Mouse (Mus musculus) heart, postnatal 0 days (tissue): ENCODE measurements around the gene Thy1. TPM values are rescaled to one million over a fixed set of nuclear protein-coding genes. Genes with fewer than 3 reads are reported as not detected.
A peak's percentile ranks its signal among the peaks of the same experiment; 100 is the strongest.

Source experiments
- ATAC-seq: fragments of 200-750 bp; cut with Nextera tagmentation; 2 replicates; pipeline ENCODE4 v1.8.0; 2017; ENCODE audit warnings: low read depth, moderate number of reproducible peaks, moderate library complexity; ENCODE audit not compliant: insufficient read depth
- DNase-seq: peaks from one replicate; pipeline ENCODE4 v3.0.0-alpha.2; 2016; ENCODE audit warnings: low spot score
- H3K27ac ChIP-seq: fragments of 300-500 bp; sonication (generic); 2 replicates; pipeline ENCODE4 v1.5.1; 2014; ENCODE audit warnings: low read depth, mild to moderate bottlenecking
- H3K27me3 ChIP-seq: fragments of 300-500 bp; sonication (generic); 2 replicates; pipeline ENCODE4 v1.6.1; 2014; ENCODE audit warnings: low read length, mixed read lengths; ENCODE audit not compliant: control insufficient read depth, insufficient read depth
- H3K36me3 ChIP-seq: fragments of 300-500 bp; sonication (generic); replicated peaks from 2 replicates; pipeline ENCODE4 v1.6.1; 2014; ENCODE audit warnings: low read length, mixed read lengths; ENCODE audit not compliant: control insufficient read depth, insufficient read depth
- H3K4me1 ChIP-seq: fragments of 300-500 bp; sonication (generic); 2 replicates; pipeline ENCODE4 v1.6.1; 2014; ENCODE audit warnings: antibody characterized with exemption; ENCODE audit not compliant: control insufficient read depth, insufficient read depth
- H3K4me2 ChIP-seq: fragments of 300-500 bp; sonication (generic); 2 replicates; pipeline ENCODE4 v1.6.1; 2014; ENCODE audit warnings: low read depth, mild to moderate bottlenecking, low read length, moderate library complexity
- H3K4me3 ChIP-seq: fragments of 300-500 bp; sonication (generic); 2 replicates; pipeline ENCODE4 v1.5.1; 2014; ENCODE audit warnings: low read depth, low read length
- H3K9ac ChIP-seq: fragments of 300-500 bp; sonication (generic); replicated peaks from 2 replicates; pipeline ENCODE4 v1.6.1; 2014; ENCODE audit warnings: low read depth, low read length, mixed read lengths
- H3K9me3 ChIP-seq: fragments of 300-500 bp; sonication (generic); replicated peaks from 2 replicates; pipeline ENCODE4 v1.6.1; 2016; ENCODE audit warnings: low read length; ENCODE audit not compliant: control insufficient read depth
- CTCF ChIP-seq: IDR thresholded peaks from 2 replicates; pipeline ENCODE4 v1.5.1; 2016; ENCODE audit warnings: antibody characterized with exemption, control low read depth, low read depth
- EP300 ChIP-seq: IDR thresholded peaks from 2 replicates; pipeline ENCODE4 v1.6.1; 2016; ENCODE audit warnings: antibody characterized with exemption, low read depth
- WGBS: fragments of 180-500 bp; shearing (Covaris S2); extraction: QIAGEN DNeasy Blood & Tissue Kit; methylation state at CpG from one replicate; pipeline ENCODE4 v1.1.7; 2014; 5-methylcytosine and 5-hydroxymethylcytosine counted together
- polyA plus RNA-seq: library from polyadenylated mRNA; unstranded; fragments of >200 nt; fragmentation: Nextera tagmentation; extraction: Ambion mirVana; gene quantifications from 2 replicates; pipeline ENCODE4 v1.2.1, GENCODE M21; 2015
- total RNA-seq: library from RNA; depleted of rRNA; stranded (reverse); fragments of >200 nt; gene quantifications from 2 replicates; pipeline ENCODE4 v1.2.3, GENCODE M21; 2014; ENCODE audit warnings: low replicate concordance; rRNA removed

Gene Thy1
- total and polyA plus RNA-seq, 2 experiments from 2014 or later = 3.6 to 6.3 TPM

GRCm38 (mm10) chr9:44093612-44094503 is 50.7 kb downstream of the Thy1 start:
- Histone ChIP-seq H3K4me3 (no peak overlapping the region), H3K9ac (no peak overlapping the region), H3K27ac (peak overlapping the region; percentile 57; the same call in 1 of the 2 replicates), H3K27me3 (no peaks in the 10 kb centered on the region), H3K36me3 (peaks cover 60% of the 10 kb centered on the region), H3K4me2 (no peak overlapping the region), H3K9me3 (no peaks in the 10 kb centered on the region), H3K4me1 (peaks cover 20% of the 10 kb centered on the region)
- peak; percentile 66 for DNase-seq
- TF ChIP-seq CTCF (peak; percentile 80), EP300 (no peak)
- 36% methylated on average over 24 of the region's 24 CpGs for WGBS
- ATAC-seq = peak; percentile 71

DNA sequence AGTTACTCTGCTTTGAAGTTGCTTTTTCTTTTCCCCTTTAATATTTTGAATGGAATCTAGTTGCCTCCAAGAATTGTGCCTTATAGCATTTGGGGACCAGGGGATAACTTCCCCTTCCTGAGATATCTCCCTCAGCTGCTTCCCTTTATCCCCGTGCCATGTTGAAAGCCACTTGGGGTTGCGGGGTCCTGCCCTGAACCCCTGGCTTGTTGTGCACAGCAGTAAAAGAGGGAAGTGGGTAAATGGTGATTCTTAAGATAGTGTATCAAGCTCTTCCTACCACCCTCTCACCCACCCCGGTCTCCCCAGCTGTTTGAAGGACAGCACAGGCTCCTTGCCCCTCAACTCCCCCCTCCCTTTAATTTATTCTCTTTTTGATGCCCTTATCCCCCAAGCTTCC is 51.6 kb downstream of the Thy1 start:
- WGBS = 78% methylated on average over 3 of the region's 3 CpGs
- TF ChIP-seq CTCF (no peak), EP300 (no peak)
- no peak overlapping the region for H3K9ac ChIP-seq
- no peak for DNase-seq
- H3K27me3 ChIP-seq = no peaks in the 10 kb centered on the region
- no peak overlapping the region for H3K4me2 ChIP-seq
- no peak overlapping the region for H3K27ac ChIP-seq
- H3K36me3 ChIP-seq = peaks cover 57% of the 10 kb centered on the region
- no peak for ATAC-seq
- peaks cover 11% of the 10 kb centered on the region; the same call in 1 of the 2 replicates for H3K4me1 ChIP-seq
- no peak overlapping the region for H3K4me3 ChIP-seq
- no peaks in the 10 kb centered on the region for H3K9me3 ChIP-seq

DNA sequence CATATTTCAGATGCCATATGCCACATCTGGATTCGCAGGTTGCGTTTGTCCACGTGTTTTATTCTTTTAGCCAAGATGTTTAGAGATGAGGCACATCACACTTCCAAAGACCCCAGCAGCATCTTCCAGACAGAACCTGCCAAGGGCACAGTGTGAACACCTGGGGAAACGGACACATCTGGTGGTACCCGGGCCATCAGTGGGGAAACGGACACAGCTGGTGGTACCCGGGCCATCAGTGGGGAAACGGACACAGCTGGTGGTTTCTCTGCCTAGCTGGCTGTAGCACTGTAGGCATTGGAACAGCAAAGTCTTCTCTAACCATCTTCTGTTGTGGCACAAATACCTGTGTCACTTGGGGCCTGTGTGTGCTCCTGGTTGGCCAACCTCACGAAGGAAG is 52.6 kb downstream of the Thy1 start:
- H3K4me2 ChIP-seq = no peak overlapping the region

DNA sequence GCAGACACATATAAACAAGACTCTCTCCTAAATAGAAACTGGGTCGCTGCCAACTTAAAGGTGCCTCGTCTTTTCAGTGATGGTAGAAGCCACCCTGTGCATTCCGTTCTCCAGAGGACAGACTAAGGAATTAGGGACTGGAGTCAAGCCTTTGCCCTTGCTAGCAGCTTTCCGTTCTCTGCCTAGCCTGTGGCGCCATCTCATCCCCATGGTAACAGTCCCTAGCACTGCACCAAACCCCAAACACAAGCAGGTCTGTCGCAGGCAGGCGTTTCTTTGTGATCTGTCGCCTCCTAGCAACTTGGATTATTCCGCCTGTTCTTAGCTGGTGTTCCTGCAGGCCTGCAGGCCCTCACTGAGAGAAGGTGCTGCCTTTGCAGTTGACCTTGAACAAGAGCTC is 53.4 kb downstream of the Thy1 start:
- H3K4me1 ChIP-seq = peaks cover 6% of the 10 kb centered on the region; the same call in 1 of the 2 replicates
- H3K9me3 ChIP-seq = no peaks in the 10 kb centered on the region
- no peak overlapping the region for H3K9ac ChIP-seq
- peak; percentile 84 for DNase-seq
- peak; percentile 78 for ATAC-seq
- no peaks in the 10 kb centered on the region for H3K27me3 ChIP-seq
- 21% methylated on average over 9 of the region's 9 CpGs for WGBS
- H3K4me3 ChIP-seq = no peak overlapping the region
- no peak overlapping the region for H3K4me2 ChIP-seq
- peaks cover 40% of the 10 kb centered on the region for H3K36me3 ChIP-seq
- peak overlapping the region; percentile 93 for H3K27ac ChIP-seq
- TF ChIP-seq EP300 (no peak), CTCF (no peak; the same call in 1 of the 2 replicates)

More for the DNA sequence above, 52.6 kb downstream of the Thy1 start:
- Histone ChIP-seq H3K4me1 (peaks cover 6% of the 10 kb centered on the region; the same call in 1 of the 2 replicates), H3K27ac (peak overlapping the region; percentile 93), H3K4me3 (no peak overlapping the region), H3K36me3 (peaks cover 47% of the 10 kb centered on the region), H3K9me3 (no peaks in the 10 kb centered on the region), H3K27me3 (no peaks in the 10 kb centered on the region), H3K9ac (no peak overlapping the region)
- TF ChIP-seq CTCF = no peak
- no peak for TF ChIP-seq EP300
- ATAC-seq = no peak
- 84% methylated on average over 9 of the region's 9 CpGs for WGBS
- DNase-seq = no peak

Other genes with a start within 250 kb of the Thy1 start
- 44.9 and 48.6 TPM in 2 replicates for gene Usp2, start 23.6 kb downstream of the Thy1 start, total RNA-seq
- gene Usp2, start 23.6 kb downstream of the Thy1 start, polyA plus RNA-seq = 114 and 121 TPM in 2 replicates
- gene Mfrp, start 58.3 kb downstream of the Thy1 start, total RNA-seq = not detected in 2 replicates
- gene Mfrp, start 58.3 kb downstream of the Thy1 start, polyA plus RNA-seq = not detected in 2 replicates
- 9.0 TPM in 2 replicates for gene C1qtnf5, start 63.9 kb downstream of the Thy1 start, total RNA-seq
- 4.1 and 4.5 TPM in 2 replicates for gene C1qtnf5, start 63.9 kb downstream of the Thy1 start, polyA plus RNA-seq
- gene Gm49380, start 70.1 kb downstream of the Thy1 start, total RNA-seq = not detected in 2 replicates
- 0.10 TPM in 1 of 2 replicates, not detected in the other for gene Gm49380, start 70.1 kb downstream of the Thy1 start, polyA plus RNA-seq
- gene Rnf26, start 70.1 kb downstream of the Thy1 start, total RNA-seq = 13.0 and 16.6 TPM in 2 replicates
- gene Rnf26, start 70.1 kb downstream of the Thy1 start, polyA plus RNA-seq = 13.7 and 14.1 TPM in 2 replicates
- gene Mcam, start 91.1 kb downstream of the Thy1 start, total RNA-seq = 190 and 209 TPM in 2 replicates
- gene Mcam, start 91.1 kb downstream of the Thy1 start, polyA plus RNA-seq = 47.1 and 54.2 TPM in 2 replicates
- 17.6 and 18.6 TPM in 2 replicates for gene Cbl, start 190.7 kb downstream of the Thy1 start, total RNA-seq
- gene Cbl, start 190.7 kb downstream of the Thy1 start, polyA plus RNA-seq = 4.3 and 5.2 TPM in 2 replicates
- not detected in 2 replicates for gene Ccdc153, start 197.3 kb downstream of the Thy1 start, total RNA-seq
- gene Ccdc153, start 197.3 kb downstream of the Thy1 start, polyA plus RNA-seq = 2.0 TPM in 1 of 2 replicates, not detected in the other
- gene Pdzd3, start 208.1 kb downstream of the Thy1 start, total RNA-seq = not detected in 2 replicates
- gene Pdzd3, start 208.1 kb downstream of the Thy1 start, polyA plus RNA-seq = 0.07 and 0.10 TPM in 2 replicates
- 10.4 and 15.4 TPM in 2 replicates for gene Nlrx1, start 225.2 kb downstream of the Thy1 start, total RNA-seq
- gene Nlrx1, start 225.2 kb downstream of the Thy1 start, polyA plus RNA-seq = 8.9 and 10.2 TPM in 2 replicates
- gene Abcg4, start 245.2 kb downstream of the Thy1 start, total RNA-seq = 1.7 and 2.1 TPM in 2 replicates
- 0.49 and 0.69 TPM in 2 replicates for gene Abcg4, start 245.2 kb downstream of the Thy1 start, polyA plus RNA-seq